Mouse (Mus musculus) left cerebral cortex, adult 18-20 months (tissue): ENCODE measurements at regions not wholly inside any gene's neighbourhood (a gene's known extent, or its start where the extent isn't known, plus 50 kb on each side); places are given as distances from the start of the nearest gene placed in this dataset.

Experiments
- DNase-seq, 2 experiments: peaks; one replicate each; pipeline ENCODE4 v3.0.0; 2021 to 2022; ENCODE audit warnings: low spot score in 2 of 2, mixed read lengths in 1 of 2

DNA sequence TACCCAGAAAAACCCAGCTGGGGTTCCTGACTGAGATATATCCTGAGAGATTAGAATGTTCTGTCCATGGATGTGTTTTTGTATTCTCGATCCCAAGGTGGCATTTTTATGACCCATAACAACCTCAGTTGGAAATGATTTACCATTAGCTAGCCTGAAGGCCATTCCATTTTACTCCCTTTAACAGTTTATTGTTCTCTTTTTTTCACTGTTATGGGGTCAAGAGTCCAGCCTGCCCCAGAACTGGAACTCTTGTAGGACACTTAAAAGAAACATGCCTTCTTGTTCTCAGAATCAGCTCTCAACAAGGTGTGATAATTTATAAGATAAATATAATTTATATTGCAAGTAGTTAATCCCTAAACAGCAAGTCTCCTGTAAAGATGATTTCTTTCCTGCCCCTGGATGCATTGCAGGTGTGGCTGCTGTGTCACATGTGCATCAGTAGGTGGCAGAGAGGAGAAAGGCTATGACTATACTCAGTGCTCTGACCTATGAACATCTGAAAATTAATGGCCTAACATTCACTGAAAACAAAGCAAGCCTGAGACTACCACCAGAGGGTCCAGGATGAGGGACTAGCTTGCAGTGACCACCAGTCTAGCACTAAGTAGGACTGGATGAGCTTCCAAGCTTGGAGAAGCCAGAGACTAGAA is 181.6 kb upstream of the Gm527 start:
- no peak for DNase-seq

DNA sequence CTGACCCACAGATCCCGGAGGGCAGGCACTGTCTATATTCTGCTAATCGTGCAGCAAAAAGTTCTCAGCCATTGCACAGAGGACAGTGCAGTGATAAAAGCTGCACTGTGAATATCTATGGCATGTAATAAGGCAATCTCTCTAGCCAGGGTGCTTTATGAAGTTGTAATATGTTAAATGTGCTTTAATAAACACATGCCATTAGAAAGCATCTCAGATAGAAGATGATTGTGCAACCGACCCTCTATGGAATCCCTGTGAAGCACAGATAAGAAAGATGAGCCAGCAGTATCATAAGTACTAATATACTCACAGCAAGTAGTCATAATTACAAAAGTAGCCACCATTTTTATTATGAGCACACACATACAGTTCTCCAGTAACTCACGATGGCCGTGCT is 214.3 kb upstream of the Gm527 start:
- DNase-seq = no peak

DNA sequence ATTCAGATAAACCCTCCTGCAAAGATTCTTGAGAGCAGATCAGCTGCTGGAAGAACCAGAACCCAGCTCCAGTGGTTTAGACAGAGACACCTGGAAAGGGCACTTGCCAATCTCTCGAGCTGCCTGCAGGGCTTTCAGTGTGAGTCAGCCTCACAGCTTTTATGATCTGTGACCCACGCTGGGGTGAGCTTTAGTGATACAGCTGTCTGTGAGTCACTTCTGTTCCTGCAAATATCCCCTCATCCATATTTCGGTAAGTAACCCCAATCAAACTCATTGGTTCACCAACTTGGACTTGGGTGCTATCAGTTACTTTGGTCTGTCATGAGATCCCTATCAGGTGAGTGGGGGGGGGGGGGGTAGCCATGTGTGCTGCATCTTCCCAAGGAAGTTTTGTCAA is 216.6 kb upstream of the Gm527 start:
- no peak for DNase-seq

GRCm38 (mm10) chr12:64695343-64695742 is 220.9 kb upstream of the Fscb start:
- no peak for DNase-seq

DNA sequence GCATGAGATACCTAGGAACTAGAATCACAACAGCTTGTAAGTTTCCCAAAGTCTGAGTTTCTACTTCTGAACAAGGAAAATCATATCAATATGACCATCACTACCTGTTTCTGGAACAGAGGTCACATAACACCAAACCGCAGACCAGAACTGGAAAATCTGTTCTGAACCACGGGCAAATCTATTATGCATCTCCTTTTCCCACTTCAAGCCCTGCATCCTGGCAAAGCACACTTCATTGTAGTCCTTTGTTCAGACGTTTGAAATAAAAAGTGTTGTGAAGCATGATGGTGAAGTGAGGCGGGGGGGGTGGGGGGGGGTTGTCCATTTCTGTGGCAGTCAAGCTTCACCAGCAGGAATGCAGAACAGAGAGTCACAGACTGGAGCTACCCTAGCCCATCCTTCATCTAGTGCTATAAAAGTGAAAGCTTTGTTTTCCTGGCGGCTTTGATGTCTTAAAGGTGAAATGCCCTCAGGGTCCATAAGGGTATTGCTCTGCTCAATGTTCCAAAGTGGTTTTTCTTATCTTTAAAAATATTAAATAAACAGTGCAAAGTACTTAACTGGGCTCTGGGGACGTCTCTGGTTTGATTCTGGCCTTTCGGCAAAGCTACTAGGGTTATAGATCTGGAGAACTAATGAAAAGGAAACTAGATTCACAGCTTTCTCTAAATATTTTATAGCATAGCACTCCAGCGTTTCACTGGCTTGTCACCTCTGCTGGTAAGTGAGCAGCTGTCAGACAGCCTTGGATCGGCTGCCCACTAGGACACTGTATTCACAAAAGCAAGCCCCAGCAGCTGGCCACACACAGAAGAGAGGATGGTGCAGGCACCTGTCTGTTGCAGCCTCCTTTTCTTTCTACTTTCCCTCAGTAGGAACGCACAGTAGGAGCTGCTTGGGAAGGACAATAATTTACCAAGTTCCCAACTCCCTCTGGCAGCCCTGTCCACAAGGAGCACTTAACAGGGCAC is 218.0 kb upstream of the Fscb start:
- DNase-seq = no peak

GRCm38 (mm10) chr12:64689642-64690041 is 215.2 kb upstream of the Fscb start:
- no peak for DNase-seq

DNA sequence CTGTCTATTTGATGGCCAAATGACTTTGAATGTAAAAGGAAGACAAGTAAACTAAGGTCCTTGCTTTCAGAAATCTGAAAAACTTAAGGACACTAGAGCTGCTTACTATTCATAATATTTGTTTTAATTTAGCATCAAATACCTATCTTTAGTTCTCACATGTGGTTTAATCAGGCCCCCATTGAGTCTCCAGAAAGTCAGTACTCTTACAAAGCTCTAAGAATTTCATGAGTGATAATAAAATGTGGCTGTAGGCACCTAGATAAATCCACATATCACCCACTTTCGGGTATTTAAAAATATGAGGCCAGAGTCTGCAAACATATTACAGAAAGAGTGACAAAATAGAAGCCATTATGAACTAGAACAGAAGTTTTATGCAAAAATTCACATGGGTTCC is 214.1 kb upstream of the Fscb start:
- DNase-seq = no peak

- DNase-seq = peak in 1 of 2 experiments; percentile 2
Measured at GRCm38 (mm10) chr12:64640864-64641416, 166.4 kb upstream of the Fscb start.

GRCm38 (mm10) chr12:64614877-64615276 is 140.4 kb upstream of the Fscb start:
- no peak for DNase-seq
